Mouse (Mus musculus) heart, embryonic 12.5 days (tissue): Measurements from ENCODE around the gene Col4a4. TPM values are rescaled to one million over a fixed set of nuclear protein-coding genes. Genes with fewer than 3 reads are reported as not detected.

Experiments
- ATAC-seq: fragments of 200-750 bp; cut with Nextera tagmentation; 2 replicates; pipeline ENCODE4 v1.8.0; 2017; ENCODE audit warnings: moderate TSS enrichment, moderate library complexity; ENCODE audit not compliant: insufficient number of reproducible peaks, low FRiP score
- H3K27ac ChIP-seq: fragments of 300-500 bp; sonication (generic); 2 replicates; pipeline ENCODE4 v1.5.1; 2016; ENCODE audit warnings: mild to moderate bottlenecking, moderate library complexity; ENCODE audit not compliant: poor library complexity, severe bottlenecking
- H3K27me3 ChIP-seq: fragments of 300-500 bp; sonication (generic); replicated peaks from 2 replicates; pipeline ENCODE4 v1.6.1; 2016; ENCODE audit warnings: mild to moderate bottlenecking, moderate library complexity
- H3K36me3 ChIP-seq: fragments of 300-500 bp; sonication (generic); 2 replicates; pipeline ENCODE4 v1.6.1; 2016; ENCODE audit warnings: mild to moderate bottlenecking, moderate library complexity
- H3K4me1 ChIP-seq: fragments of 300-500 bp; sonication (generic); replicated peaks from 2 replicates; pipeline ENCODE4 v1.6.1; 2016; ENCODE audit warnings: mild to moderate bottlenecking
- H3K4me2 ChIP-seq: fragments of 300-500 bp; sonication (generic); 2 replicates; pipeline ENCODE4 v1.6.1; 2016; ENCODE audit warnings: mild to moderate bottlenecking, moderate library complexity
- H3K4me3 ChIP-seq: fragments of 300-500 bp; sonication (generic); 2 replicates; pipeline ENCODE4 v1.5.1; 2016; ENCODE audit warnings: mild to moderate bottlenecking
- H3K9ac ChIP-seq: fragments of 300-500 bp; sonication (generic); 2 replicates; pipeline ENCODE4 v1.6.1; 2016; ENCODE audit warnings: mild to moderate bottlenecking, moderate library complexity
- H3K9me3 ChIP-seq: fragments of 300-500 bp; sonication (generic); replicated peaks from 2 replicates; pipeline ENCODE4 v1.6.1; 2016; ENCODE audit warnings: mild to moderate bottlenecking, moderate library complexity
- WGBS: fragments of 180-500 bp; shearing (Covaris S2); methylation state at CpG from one replicate; pipeline ENCODE4 v1.1.7; 2016; 5-methylcytosine and 5-hydroxymethylcytosine counted together
- polyA plus RNA-seq: library from polyadenylated mRNA; unstranded; fragments of >200 nt; fragmentation: Nextera tagmentation; extraction: Ambion mirVana; gene quantifications from 2 replicates; pipeline ENCODE4 v1.2.1, GENCODE M21; 2016

The Col4a4 gene
- polyA plus RNA-seq, 1 experiment from 2014 or later = 0.33 TPM

- H3K9ac ChIP-seq = no peak overlapping the region
- H3K27me3 ChIP-seq = no peaks in the 10 kb centered on the region
- ATAC-seq = no peak
- no peaks in the 10 kb centered on the region for H3K36me3 ChIP-seq
- H3K27ac ChIP-seq = no peak overlapping the region
- H3K4me1 ChIP-seq = no peaks in the 10 kb centered on the region
- H3K9me3 ChIP-seq = no peaks in the 10 kb centered on the region
- H3K4me3 ChIP-seq = no peak overlapping the region
- WGBS = 87% methylated on average over 2 of the region's 2 CpGs
- no peak overlapping the region for H3K4me2 ChIP-seq
These were observed 42.7 kb downstream of the Col4a4 start for GRCm38 (mm10) chr1:82543934-82544333.

DNA sequence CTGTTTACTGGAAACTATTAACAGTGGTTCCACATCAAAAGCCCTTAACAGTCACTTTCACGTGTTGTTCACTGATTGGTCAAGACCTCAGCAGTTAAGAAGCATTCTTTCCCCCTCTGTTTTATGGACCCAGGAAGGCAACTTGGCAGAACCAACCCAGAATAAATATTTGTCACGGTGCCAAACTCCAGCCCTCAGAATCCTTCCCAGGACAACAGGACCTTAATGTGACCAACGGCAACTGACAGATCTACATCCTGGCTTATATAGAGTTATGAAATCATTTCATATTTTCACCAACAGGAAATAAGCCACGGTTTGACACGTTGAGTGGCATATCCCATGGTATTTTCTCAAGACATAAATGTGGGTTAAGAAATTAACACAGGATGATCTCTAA is 46.6 kb downstream of the Col4a4 start:
- no peaks in the 10 kb centered on the region for H3K27me3 ChIP-seq
- H3K36me3 ChIP-seq = no peaks in the 10 kb centered on the region
- no peaks in the 10 kb centered on the region for H3K9me3 ChIP-seq
- no peaks in the 10 kb centered on the region for H3K4me1 ChIP-seq
- H3K27ac ChIP-seq = no peak overlapping the region
- H3K4me3 ChIP-seq = no peak overlapping the region
- 73% methylated on average over 5 of the region's 5 CpGs for WGBS
- no peak overlapping the region for H3K9ac ChIP-seq
- no peak overlapping the region for H3K4me2 ChIP-seq
- no peak for ATAC-seq

DNA sequence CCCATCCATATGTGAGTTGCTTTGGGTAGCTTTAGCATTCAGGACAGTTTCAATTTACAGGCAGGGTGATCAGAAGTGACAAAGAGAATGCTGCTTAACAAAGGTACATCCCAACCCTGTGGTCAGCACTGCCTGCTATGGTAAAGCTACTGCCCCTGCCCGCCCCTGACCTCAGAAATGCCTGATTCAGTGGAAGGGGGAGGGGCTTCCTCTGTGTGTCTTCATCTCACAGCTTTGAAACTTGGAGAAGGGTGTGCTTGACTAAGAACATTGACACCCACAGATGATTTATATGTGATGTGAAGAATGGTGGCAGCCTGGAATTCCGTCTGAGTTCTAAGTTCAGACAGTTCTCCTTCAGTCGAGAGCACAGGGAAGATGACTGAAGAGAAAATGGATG is 48.8 kb downstream of the Col4a4 start:
- H3K9me3 ChIP-seq = no peaks in the 10 kb centered on the region
- WGBS = 58% methylated on average over 3 of the region's 3 CpGs
- no peaks in the 10 kb centered on the region for H3K27me3 ChIP-seq
- no peaks in the 10 kb centered on the region for H3K36me3 ChIP-seq
- no peak overlapping the region for H3K27ac ChIP-seq
- no peak overlapping the region for H3K9ac ChIP-seq
- no peak overlapping the region for H3K4me3 ChIP-seq
- H3K4me2 ChIP-seq = no peak overlapping the region
- ATAC-seq = no peak
- H3K4me1 ChIP-seq = no peaks in the 10 kb centered on the region

DNA sequence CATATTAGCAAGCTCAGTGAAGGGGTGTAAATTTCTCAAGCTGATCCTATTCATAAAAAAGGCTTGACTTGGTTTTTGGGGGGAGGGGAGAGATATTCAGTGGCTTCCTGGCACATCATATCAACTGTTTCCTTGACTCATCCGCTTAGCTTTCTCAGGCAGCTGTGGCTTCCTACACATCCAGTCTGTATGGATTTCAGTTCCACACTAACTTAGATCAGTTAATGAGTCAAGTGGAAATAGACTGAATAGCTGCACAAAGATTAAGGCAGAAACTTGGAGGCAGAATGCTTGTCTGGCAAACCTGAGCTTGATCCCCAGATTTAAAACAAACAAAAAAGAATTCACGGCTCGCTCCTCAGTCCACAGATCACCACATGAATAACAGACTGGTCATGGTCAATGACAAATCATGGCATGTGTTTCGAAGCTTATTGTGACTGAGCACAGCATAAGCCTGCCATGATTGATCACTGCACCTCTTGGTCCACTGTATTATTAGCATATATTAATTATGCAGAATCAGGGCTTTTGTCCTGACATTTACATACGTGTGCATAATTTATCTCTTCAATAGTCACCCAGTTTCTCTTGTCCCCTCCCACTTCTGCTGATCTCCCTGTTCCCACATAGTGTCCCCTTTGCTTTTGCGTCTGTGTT is 50.0 kb downstream of the Col4a4 start:
- Histone ChIP-seq H3K27me3 (no peaks in the 10 kb centered on the region), H3K36me3 (no peaks in the 10 kb centered on the region), H3K4me1 (no peaks in the 10 kb centered on the region), H3K9me3 (no peaks in the 10 kb centered on the region), H3K4me2 (no peak overlapping the region), H3K27ac (no peak overlapping the region), H3K9ac (no peak overlapping the region), H3K4me3 (no peak overlapping the region)
- WGBS = 72% methylated on average over 6 of the region's 6 CpGs
- ATAC-seq = no peak

- WGBS = 61% methylated on average over 4 of the region's 4 CpGs
- no peak overlapping the region for H3K27ac ChIP-seq
- H3K36me3 ChIP-seq = no peaks in the 10 kb centered on the region
- H3K9me3 ChIP-seq = no peaks in the 10 kb centered on the region
- ATAC-seq = no peak
- no peak overlapping the region for H3K4me2 ChIP-seq
- H3K9ac ChIP-seq = no peak overlapping the region
- H3K4me3 ChIP-seq = no peak overlapping the region
- H3K27me3 ChIP-seq = no peaks in the 10 kb centered on the region
- peaks cover 3% of the 10 kb centered on the region; the same call in 1 of the 2 replicates for H3K4me1 ChIP-seq
These were observed 58.7 kb downstream of the Col4a4 start for GRCm38 (mm10) chr1:82527931-82528330.

- Histone ChIP-seq H3K4me1 (no peaks in the 10 kb centered on the region), H3K27me3 (no peaks in the 10 kb centered on the region), H3K9ac (no peak overlapping the region), H3K9me3 (no peaks in the 10 kb centered on the region), H3K36me3 (no peaks in the 10 kb centered on the region), H3K27ac (no peak overlapping the region), H3K4me3 (no peak overlapping the region), H3K4me2 (no peak overlapping the region)
- WGBS = 83% methylated on average over 2 of the region's 2 CpGs
- ATAC-seq = no peak
These were observed 94.7 kb downstream of the Col4a4 start for GRCm38 (mm10) chr1:82491954-82492353.

DNA sequence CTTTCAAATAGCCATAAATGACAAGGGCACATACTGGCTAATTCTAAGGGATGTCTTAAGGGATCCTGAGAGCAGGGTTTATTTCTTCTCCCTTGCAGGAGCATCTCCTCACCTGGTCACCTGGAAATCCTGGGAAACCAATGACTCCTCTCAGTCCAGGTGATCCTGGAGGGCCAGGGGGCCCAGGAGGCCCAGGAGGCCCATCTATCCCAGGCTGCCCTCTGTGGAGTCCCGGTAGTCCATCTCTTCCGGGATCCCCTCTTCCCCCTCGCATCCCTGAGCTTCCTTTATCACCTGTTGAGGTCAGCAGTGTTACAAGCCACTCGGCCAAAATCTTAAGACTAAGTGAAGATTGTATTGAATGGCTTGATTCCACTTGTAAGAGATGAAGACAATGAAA is 100.3 kb downstream of the Col4a4 start:
- no peaks in the 10 kb centered on the region for H3K36me3 ChIP-seq
- no peaks in the 10 kb centered on the region for H3K27me3 ChIP-seq
- H3K4me3 ChIP-seq = no peak overlapping the region
- H3K9ac ChIP-seq = no peak overlapping the region
- no peaks in the 10 kb centered on the region for H3K4me1 ChIP-seq
- ATAC-seq = no peak
- no peak overlapping the region for H3K4me2 ChIP-seq
- H3K27ac ChIP-seq = no peak overlapping the region
- no peaks in the 10 kb centered on the region for H3K9me3 ChIP-seq
- WGBS = 71% methylated on average over 4 of the region's 4 CpGs

DNA sequence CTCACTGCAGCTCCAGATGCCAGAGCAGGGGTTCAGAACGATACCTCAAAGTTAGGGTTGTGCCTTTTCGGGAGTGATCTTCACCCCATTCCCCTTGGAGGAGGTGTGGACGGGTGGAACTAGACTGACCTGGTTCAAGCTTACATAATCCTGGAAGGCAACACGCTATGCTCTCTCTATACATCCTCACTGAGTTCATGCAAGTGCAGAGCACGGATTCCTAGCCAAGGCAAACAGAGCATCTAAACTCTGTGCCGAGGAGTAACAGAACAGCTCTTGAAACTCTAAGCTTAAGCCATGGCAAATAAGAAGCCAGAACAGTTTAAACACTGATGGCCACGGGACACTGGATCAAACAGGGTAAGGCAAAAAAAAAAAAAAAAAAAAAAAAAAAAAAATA is 104.3 kb downstream of the Col4a4 start:
- Histone ChIP-seq H3K4me1 (no peaks in the 10 kb centered on the region), H3K4me3 (no peak overlapping the region), H3K9ac (no peak overlapping the region), H3K27ac (no peak overlapping the region), H3K9me3 (no peaks in the 10 kb centered on the region), H3K4me2 (no peak overlapping the region), H3K27me3 (no peaks in the 10 kb centered on the region), H3K36me3 (no peaks in the 10 kb centered on the region)
- 79% methylated on average over 7 of the region's 7 CpGs for WGBS
- ATAC-seq = no peak

- Histone ChIP-seq H3K4me3 (no peak overlapping the region), H3K9ac (no peak overlapping the region), H3K4me2 (no peak overlapping the region), H3K27me3 (no peaks in the 10 kb centered on the region), H3K9me3 (no peaks in the 10 kb centered on the region), H3K4me1 (no peaks in the 10 kb centered on the region), H3K36me3 (no peaks in the 10 kb centered on the region), H3K27ac (no peak overlapping the region)
- WGBS = 69% methylated on average over 12 of the region's 12 CpGs
- ATAC-seq = no peak
These were observed 106.8 kb downstream of the Col4a4 start for GRCm38 (mm10) chr1:82479696-82480487.

DNA sequence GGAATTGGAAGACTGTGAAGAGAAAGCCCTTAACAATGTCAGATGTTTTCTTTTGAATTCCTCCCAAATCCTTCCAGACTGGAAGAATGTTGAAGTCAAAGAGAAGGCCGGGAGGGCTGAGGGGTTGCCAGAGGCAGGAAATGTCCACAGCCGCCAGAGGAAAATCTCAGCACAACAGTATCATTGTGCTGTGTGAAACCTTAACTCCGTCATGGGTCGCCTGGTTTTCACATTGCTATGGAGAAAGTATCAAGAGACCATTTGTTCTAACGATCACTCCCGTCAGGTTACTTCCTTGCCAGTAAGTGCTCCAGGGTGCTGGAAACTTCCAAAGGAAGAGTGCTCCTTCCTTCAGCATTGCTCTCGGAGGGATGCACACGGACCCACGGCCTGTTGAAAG is 109.9 kb downstream of the Col4a4 start:
- H3K4me1 ChIP-seq = 0 out of 2 replicates have a peak, but pooled peaks cover 2% of the 10 kb centered on the region
- no peaks in the 10 kb centered on the region for H3K27me3 ChIP-seq
- no peak for ATAC-seq
- 0 out of 2 replicates have a peak overlapping the region, but pooled peaks have one; percentile 17 for H3K27ac ChIP-seq
- no peak overlapping the region for H3K4me3 ChIP-seq
- no peak overlapping the region for H3K9ac ChIP-seq
- 35% methylated on average over 9 of the region's 9 CpGs for WGBS
- H3K36me3 ChIP-seq = no peaks in the 10 kb centered on the region
- no peak overlapping the region; the same call in 1 of the 2 replicates for H3K4me2 ChIP-seq
- H3K9me3 ChIP-seq = no peaks in the 10 kb centered on the region

DNA sequence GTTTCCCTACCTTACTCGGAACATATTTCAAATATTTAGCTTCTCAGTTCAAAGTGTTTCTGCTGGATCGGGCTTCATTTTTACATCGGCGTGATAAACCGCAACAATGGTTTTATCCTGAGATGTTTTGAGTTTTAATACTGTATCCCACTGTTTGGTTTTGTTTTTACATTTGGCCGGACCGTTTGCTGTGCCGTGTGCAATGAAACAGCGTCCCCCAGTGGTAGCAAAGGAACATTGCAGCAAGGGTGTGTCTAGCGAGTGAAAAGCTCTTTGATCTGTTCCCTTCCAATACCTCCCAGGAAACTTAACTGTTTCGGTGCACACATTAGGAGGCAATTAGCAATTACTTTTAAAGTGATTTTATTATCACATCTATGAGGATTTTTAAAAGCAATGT is 110.4 kb downstream of the Col4a4 start:
- Histone ChIP-seq H3K9me3 (no peaks in the 10 kb centered on the region), H3K9ac (no peak overlapping the region), H3K4me2 (no peak overlapping the region), H3K4me1 (0 out of 2 replicates have a peak, but pooled peaks cover 2% of the 10 kb centered on the region), H3K27ac (no peak overlapping the region), H3K4me3 (no peak overlapping the region), H3K27me3 (no peaks in the 10 kb centered on the region), H3K36me3 (no peaks in the 10 kb centered on the region)
- ATAC-seq = no peak
- WGBS = 52% methylated on average over 11 of the region's 11 CpGs
